Mouse (Mus musculus) lung, postnatal 4 days (tissue): ENCODE data around the gene Ndfip2.

Experiments used
- DNase-seq, 2 experiments: peaks; one replicate each; pipeline ENCODE4 v3.0.0; 2021

Ndfip2 gene

GRCm38 (mm10) chr14:105287557-105287956 lies 29.2 kb downstream of the Ndfip2 start:
- no peak for DNase-seq

GRCm38 (mm10) chr14:105287972-105288371 lies 29.6 kb downstream of the Ndfip2 start:
- DNase-seq, result no peak

GRCm38 (mm10) chr14:105288529-105288928 lies 30.2 kb downstream of the Ndfip2 start:
- DNase-seq, result peak in 1 of 2 experiments; percentile 23

- DNase-seq, result no peak
Measured at GRCm38 (mm10) chr14:105292139-105292538, 33.8 kb downstream of the Ndfip2 start.

DNA sequence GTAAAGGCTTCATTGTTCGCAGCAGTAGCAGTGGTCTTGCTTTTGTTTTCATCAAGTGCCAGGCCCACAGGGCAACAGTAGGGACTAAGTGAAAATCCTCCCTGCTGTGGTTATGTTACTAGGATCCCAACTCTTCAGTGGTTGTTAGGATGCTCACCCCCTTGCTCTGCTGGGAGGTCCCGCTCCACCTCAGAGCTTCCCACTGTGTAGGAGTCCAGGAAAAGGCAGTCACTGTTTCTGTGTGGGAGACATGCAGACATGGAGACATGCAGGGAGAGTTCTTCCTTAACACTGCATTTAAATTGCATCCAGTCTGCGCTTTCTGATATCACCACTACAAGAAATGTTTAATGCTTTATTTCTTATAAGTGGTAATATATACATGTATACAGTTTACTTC lies 35.4 kb downstream of the Ndfip2 start:
- DNase-seq, result no peak

GRCm38 (mm10) chr14:105295820-105296582 lies 37.6 kb downstream of the Ndfip2 start:
- DNase-seq, result no peak

- DNase-seq, result no peak
Measured at GRCm38 (mm10) chr14:105299744-105300255, 41.4 kb downstream of the Ndfip2 start.

DNA sequence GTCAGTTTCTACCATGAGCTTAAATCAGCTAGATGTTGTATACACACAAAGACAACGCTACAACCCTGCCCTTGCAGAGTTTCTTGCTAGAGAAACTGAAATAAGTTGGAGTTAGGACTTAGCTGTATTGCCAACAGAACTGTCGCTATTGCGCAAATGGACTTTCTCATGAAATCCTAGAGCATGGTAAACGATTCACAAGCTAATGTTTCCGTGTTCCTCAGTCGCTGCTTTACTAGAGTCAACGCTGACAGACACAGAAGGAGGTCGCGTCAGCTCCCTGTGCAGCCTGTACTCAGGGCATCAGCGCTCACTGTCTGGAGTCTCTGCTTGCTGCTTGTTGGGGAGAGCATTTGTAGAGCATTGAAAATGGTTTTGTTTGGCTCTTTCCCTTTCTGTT lies 42.2 kb downstream of the Ndfip2 start:
- DNase-seq, result no peak

DNA sequence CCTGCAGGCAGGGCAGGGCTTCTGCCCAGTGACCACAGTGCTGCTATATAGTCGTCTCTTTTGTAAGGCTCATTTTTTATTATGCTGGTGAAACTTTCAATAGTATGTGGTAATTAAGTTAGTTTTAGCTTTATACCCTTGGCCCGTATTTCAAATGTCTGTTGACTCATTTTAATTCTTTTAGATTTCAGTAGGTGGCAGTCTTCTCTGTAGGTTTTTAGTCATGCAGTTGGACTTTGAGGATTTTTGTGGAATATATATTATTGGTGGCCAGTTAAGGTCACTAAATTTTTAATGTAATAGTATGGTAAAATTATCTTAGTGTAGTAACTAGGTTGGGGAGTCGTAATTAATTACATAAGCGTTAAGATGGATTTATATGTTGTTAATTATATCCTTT lies 44.3 kb downstream of the Ndfip2 start:
- DNase-seq, result no peak

DNA sequence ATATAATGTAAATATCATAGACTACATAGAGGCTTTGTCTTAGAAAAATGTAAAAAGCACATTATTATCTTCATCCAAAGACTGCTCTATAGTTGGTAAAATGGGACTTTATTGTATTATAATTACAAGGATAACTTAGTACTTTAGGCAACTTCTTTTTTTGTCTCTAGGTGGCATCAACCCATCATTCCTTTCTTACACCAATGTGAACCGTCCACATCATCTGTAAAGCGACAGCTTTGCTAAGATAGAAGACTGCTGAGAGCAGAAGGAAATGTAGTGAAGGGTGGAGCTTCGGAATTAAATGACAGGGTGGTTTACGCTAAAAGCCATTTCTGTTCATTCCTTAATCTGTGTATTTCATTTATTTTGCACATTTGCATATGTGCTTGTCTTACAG lies 49.3 kb downstream of the Ndfip2 start:
- no peak for DNase-seq

DNA sequence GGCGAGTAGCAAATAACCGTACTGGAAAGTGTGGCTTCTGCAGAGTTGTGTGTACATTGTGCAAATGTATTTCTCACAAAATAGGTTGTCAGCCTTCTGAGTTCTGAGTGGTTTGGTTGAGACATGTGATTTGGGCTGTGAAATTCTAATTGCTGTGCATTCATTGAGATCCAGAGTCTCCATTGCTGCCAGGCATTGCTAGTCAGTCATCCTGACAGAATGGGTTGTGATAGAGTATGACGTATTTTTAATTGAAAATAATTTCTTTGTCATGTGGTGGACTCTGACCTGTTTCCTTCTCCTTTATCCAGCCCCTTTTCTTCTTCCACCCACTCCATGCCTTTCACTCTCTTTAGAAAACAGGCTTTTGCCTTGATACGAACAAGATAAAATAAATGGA lies 54.0 kb downstream of the Ndfip2 start:
- no peak for DNase-seq

DNA sequence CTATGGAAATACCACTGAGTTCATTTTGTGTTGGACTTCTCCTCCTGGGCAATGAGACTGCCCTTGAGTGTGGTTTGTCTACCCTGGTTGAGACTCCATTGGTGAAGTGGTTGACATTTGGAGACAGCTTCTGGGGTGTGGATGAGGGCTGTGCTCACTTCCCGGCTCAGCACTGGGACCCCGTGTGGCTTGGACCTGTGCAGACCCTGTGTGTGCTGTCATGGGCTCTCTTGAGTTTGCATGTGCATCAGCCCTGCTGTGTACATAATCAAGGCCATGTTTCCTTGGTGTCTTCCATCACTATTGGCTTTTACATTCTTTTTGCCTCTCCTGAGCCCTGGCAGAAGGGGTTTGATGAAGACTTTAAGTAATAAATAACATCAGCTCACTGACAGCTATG lies 54.6 kb downstream of the Ndfip2 start:
- no peak for DNase-seq

GRCm38 (mm10) chr14:105313877-105314276 lies 55.5 kb downstream of the Ndfip2 start:
- peak in 1 of 2 experiments; percentile 23 for DNase-seq

GRCm38 (mm10) chr14:105321712-105322111 lies 63.3 kb downstream of the Ndfip2 start:
- DNase-seq, result no peak

DNA sequence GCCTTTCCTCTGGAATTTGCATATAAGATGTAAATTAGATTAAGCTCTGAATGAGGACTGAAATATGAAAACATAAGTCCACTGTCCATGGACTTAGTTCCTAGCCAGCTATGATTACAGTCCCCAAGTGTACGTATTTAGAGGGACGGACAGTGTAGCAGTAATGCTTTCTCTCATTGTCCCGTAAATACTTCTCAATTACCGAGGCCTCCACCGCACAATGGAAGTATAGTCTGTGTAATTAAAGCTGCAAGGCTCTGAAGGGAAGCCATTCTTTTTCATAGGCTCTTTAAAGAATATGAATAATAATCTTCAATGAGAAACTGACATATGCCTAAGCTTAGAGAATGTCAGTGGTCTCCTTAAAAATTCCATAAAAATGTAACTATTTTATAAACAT lies 64.5 kb downstream of the Ndfip2 start:
- DNase-seq, result no peak

- no peak for DNase-seq
Measured at GRCm38 (mm10) chr14:105323448-105323847, 65.1 kb downstream of the Ndfip2 start.

DNA sequence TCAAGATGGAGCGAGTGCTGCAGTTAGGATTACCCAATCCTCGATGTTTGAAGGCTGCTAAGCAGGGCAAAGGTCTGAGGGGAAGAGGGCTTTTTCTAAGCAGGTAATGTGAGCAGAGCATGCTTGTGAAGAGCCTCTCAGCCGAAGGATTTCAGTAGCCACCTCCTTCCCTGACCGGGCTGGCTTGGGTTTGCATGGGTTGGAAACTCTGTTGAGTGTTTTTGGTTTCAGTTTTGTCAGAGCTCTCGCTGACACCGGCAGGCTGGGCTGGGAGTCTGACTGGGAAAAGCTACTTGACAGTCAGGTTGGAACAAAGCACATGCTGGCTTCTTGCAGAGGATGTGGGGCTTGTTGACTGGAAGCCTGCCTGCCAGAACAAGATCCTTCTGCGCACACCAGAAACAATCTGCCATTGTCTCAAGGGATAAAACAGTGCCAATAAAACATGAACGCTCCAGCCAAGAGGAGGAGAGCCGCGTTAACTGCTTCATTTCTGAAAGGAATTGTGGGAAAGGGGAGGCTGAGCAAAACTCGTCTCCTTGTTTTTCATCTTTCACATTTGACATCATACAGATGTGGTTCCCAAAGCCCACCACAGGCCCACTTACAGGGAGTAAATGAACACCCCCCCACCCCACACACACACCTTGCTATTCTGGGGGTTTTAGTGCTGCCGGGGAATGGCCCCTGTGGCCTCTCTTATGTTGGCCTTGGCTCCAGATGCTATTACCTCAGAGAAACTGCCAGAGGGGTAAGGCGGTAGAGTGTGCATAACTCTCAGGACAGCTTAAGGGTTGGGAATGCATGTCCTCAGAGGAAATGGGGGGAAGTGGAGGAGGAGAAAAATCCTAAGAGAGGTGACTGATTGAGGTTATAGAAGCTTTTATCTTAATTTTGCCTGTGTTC lies 70.3 kb downstream of the Ndfip2 start:
- peak; percentile 77 to 87 for DNase-seq

DNA sequence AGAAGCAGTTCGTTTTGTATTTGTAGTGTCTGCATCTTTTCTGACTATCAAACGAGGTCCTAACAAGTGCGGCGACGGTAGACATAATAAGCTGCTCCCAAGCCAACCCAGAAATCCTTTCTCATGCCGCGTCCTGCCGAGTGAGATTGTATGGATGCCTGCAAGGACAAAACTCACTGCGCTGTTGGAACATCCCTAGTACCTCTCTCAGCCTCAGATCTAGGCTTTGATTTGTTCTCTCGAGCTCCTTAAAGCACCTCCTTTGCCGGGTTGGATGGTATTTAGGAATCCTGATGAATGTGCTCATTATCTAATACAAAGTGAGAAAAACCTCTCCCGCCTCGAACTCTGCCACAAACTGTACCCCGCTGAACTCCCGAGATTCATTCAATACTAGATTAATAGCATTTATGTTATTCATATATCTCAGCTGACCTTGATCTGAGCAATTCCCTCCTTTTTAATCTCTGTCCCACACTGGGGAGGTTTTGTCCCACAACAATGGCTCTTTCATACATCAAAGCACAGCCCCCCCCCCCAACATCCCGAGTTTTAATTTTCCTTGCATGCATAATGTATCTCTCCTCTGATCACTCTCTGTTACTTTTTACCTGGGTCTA lies 75.2 kb downstream of the Ndfip2 start:
- DNase-seq, result no peak

DNA sequence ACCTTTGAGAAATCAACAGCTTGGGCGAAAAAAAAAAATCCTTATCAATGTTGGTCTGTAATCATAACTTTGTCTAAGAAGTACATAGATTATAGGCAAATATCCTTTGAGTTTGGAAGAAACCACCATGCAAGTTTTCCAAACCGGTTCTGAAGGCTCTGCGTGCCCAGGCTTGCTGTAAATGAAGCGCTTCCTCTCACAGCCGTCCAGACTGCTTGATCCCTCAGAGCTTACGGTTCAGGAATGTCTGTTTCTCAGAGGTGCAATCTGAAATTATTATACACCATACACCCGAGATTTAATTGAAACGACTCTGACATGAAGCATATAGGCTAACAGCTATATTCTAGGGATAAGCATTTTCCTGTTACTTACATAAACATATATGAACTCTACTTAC lies 83.4 kb downstream of the Ndfip2 start:
- no peak for DNase-seq

GRCm38 (mm10) chr14:105354121-105354520 lies 95.7 kb downstream of the Ndfip2 start:
- DNase-seq, result no peak
